In the genomic region with DNA sequence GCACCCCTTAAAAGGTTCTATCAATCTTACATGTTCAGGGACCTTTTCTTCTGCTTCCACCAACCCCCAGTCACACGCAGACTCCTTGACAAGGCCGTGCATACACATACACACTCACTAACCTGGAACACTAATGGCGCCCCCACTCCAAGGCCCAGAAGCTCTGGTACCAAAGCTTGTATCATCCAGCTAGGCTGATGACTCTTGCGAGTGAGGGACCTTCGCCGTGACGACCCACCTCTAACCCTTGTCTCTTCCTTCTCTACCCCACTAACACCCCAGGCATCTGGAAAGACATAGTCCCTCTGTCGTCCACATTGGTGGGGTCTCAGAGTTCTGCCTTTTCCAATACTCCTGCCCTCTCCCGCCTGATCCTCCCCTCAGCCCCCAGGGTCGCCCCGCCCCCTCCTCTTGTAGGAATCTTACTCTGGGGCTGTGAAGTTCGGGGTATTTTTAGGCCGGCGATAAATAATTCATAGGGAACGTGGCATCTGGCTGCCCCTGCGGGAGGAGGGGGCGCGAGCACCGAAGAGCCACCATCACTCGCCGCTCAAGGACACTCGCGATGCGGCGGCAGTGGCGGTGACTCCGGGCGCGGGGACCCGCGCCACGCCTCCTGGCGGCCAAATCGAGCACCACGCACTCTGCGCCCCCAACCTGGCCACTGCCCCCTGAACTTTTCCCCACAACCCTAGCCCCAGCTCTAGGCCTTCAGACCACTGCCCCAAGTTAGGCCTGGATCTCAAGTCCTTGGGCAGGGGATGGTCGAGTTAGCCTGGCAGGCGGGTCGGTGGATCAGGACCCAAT, we compare ENCODE assay signal across 9 mouse cellular contexts. TPM values are rescaled to one million over a fixed set of nuclear protein-coding genes. Genes with fewer than 3 reads are reported as not detected.
DNase-seq lines count a peak whose midpoint lies in the region; ATAC-seq and TF ChIP-seq lines count a peak whose summit lies in the region.
"Had no signal": no experiment of that assay in that cellular context is flagged by ENCODE, and none has a peak within 500 bp of the region (broad histone marks: within the 10 kb centered on the region; RNA-seq: fewer than 3 reads in every experiment).

No protein-coding gene starts in this region.

- H3K79me2 ChIP-seq in CH12.LX (replicated peaks; ENCODE audit: control insufficient read depth, extremely low read depth, insufficient read depth, poor library complexity, severe bottlenecking), result no peaks in the 10 kb centered on the region

- in situ Hi-C loops in CH12.LX (cut with MboI; ENCODE audit: low pct_ligation_motif_present, low pct_unique_long_range_greater_than_20kb, low sequenced_read_pairs), result no loop called here

- H3K4me1 ChIP-seq in heart, embryonic 10.5 days, result peaks cover 52% of the 10 kb centered on the region
- peaks cover 0 to 4% of the 10 kb centered on the region in 2 experiments; a peak in 1 of 4 replicates for H3K4me1 ChIP-seq in CH12.LX (ENCODE audit: control insufficient read depth in 1 of 2, insufficient read depth in 2 of 2)
- H3K4me1 ChIP-seq in embryonic facial prominence, embryonic 14.5 days (ENCODE audit: control insufficient read depth, insufficient read depth, low read length), result peaks cover 11% of the 10 kb centered on the region; the same call in 1 of the 2 replicates
- H3K4me1 ChIP-seq in neural tube, embryonic 13.5 days (replicated peaks), result peaks cover 28% of the 10 kb centered on the region

- WGBS in heart, embryonic 10.5 days, result 5% methylated on average over 39 of the region's 39 CpGs
- 13% methylated on average over 19 of the region's 39 CpGs for WGBS in embryonic facial prominence, embryonic 14.5 days
- WGBS in neural tube, embryonic 13.5 days, result 6% methylated on average over 39 of the region's 39 CpGs

- peaks cover 100% of the 10 kb centered on the region for H3K27me3 ChIP-seq in heart, embryonic 10.5 days (ENCODE audit: insufficient read depth, poor library complexity, severe bottlenecking)
- H3K27me3 ChIP-seq in CH12.LX (replicated peaks), result peaks cover 19% of the 10 kb centered on the region
- peaks cover 87% of the 10 kb centered on the region for H3K27me3 ChIP-seq in embryonic facial prominence, embryonic 14.5 days (replicated peaks; ENCODE audit: control insufficient read depth, insufficient read depth, low read length)
- peaks cover 95% of the 10 kb centered on the region for H3K27me3 ChIP-seq in neural tube, embryonic 13.5 days

- no peak for TF ChIP-seq POLR2A in CH12.LX (IDR thresholded peaks at IDR 0.05; ENCODE audit: low read depth, low read length)

- peak overlapping the region; percentile 65 for H3K4me3 ChIP-seq in heart, embryonic 10.5 days
- no peak overlapping the region for H3K4me3 ChIP-seq in CH12.LX (replicated peaks in 1 of 3; ENCODE audit: low read depth in 2 of 3, low read length in 2 of 3, poor library complexity in 1 of 3)
- peak overlapping the region; percentile 27 for H3K4me3 ChIP-seq in embryonic facial prominence, embryonic 14.5 days (ENCODE audit: low read depth, low read length)
- peak overlapping the region; percentile 14 for H3K4me3 ChIP-seq in neural tube, embryonic 13.5 days

- 0 out of 2 replicates have a peak overlapping the region, but pooled peaks have one; percentile 23 for H3K27ac ChIP-seq in heart, embryonic 10.5 days
- no peak overlapping the region for H3K27ac ChIP-seq in CH12.LX (ENCODE audit: insufficient read depth, low read depth)
- no peak overlapping the region for H3K27ac ChIP-seq in embryonic facial prominence, embryonic 14.5 days (replicated peaks; ENCODE audit: low read depth, low read length)
- no peak overlapping the region for H3K27ac ChIP-seq in neural tube, embryonic 13.5 days (replicated peaks)
- H3K27ac ChIP-seq: macrophage had no signal

- dilution Hi-C loops in CH12.LX (cut with MboI; ENCODE audit: extremely low pct_ligation_motif_present, extremely low pct_unique_long_range_greater_than_20kb, low sequenced_read_pairs), result no loop called here

- ATAC-seq in embryonic facial prominence, embryonic 14.5 days (ENCODE audit: low read depth), result no peak
- ATAC-seq in neural tube, embryonic 13.5 days (ENCODE audit: low read depth), result no peak
- ATAC-seq in erythroid progenitor cell, adult 5-6 weeks (replicated peaks; ENCODE audit: low FRiP score, poor library complexity, severe bottlenecking), result no peak

- H3K9ac ChIP-seq in CH12.LX (ENCODE audit: insufficient read depth, low read depth), result no peak overlapping the region
- no peak overlapping the region for H3K9ac ChIP-seq in embryonic facial prominence, embryonic 14.5 days (ENCODE audit: low read depth, low read length)
- H3K9ac ChIP-seq in neural tube, embryonic 13.5 days, result peak overlapping the region; percentile 31; the same call in 1 of the 2 replicates

- no peaks in the 10 kb centered on the region for H3K9me3 ChIP-seq in heart, embryonic 10.5 days
- H3K9me3 ChIP-seq in CH12.LX (replicated peaks; ENCODE audit: low read length), result no peaks in the 10 kb centered on the region
- no peaks in the 10 kb centered on the region for H3K9me3 ChIP-seq in embryonic facial prominence, embryonic 14.5 days (ENCODE audit: control insufficient read depth, low read length)
- no peaks in the 10 kb centered on the region for H3K9me3 ChIP-seq in neural tube, embryonic 13.5 days

- peaks cover 12% of the 10 kb centered on the region for H3K36me3 ChIP-seq in heart, embryonic 10.5 days
- H3K36me3 ChIP-seq in CH12.LX (replicated peaks in 1 of 2; ENCODE audit: control insufficient read depth in 1 of 2, insufficient read depth in 1 of 2, low read length in 1 of 2), result peaks cover 23 to 41% of the 10 kb centered on the region in 2 experiments
- H3K36me3 ChIP-seq in embryonic facial prominence, embryonic 14.5 days (ENCODE audit: control insufficient read depth, insufficient read depth, low read length), result peaks cover 18% of the 10 kb centered on the region; the same call in 1 of the 2 replicates
- peaks cover 20% of the 10 kb centered on the region for H3K36me3 ChIP-seq in neural tube, embryonic 13.5 days

- peak; percentile 47 for TF ChIP-seq RAD21 in CH12.LX (IDR thresholded peaks at IDR 0.05; ENCODE audit: low read depth, low read length)

- DNase-seq in heart, embryonic 10.5 days (ENCODE audit: low spot score), result no peak
- DNase-seq in heart, adult 11 months, result no peak
- DNase-seq in CH12.LX (ENCODE audit: extremely low read depth), result no peak
- no peak for DNase-seq in embryonic facial prominence, embryonic 14.5 days (ENCODE audit: low spot score)
- DNase-seq in kidney, postnatal 4 days, result peak; percentile 53 to 62
- DNase-seq in right cerebral cortex, adult 2 months (ENCODE audit: low spot score in 2 of 2), result no peak

- H3K4me2 ChIP-seq in CH12.LX (ENCODE audit: insufficient read depth, low read depth, poor library complexity, severe bottlenecking), result peak overlapping the region; percentile 35
- peak overlapping the region; percentile 46 for H3K4me2 ChIP-seq in embryonic facial prominence, embryonic 14.5 days (ENCODE audit: low read depth, low read length)
- peak overlapping the region; percentile 48 for H3K4me2 ChIP-seq in neural tube, embryonic 13.5 days

- no peak for TF ChIP-seq EP300 in CH12.LX (IDR thresholded peaks at IDR 0.05; ENCODE audit: low read length)

- peak in 1 of 2 experiments; percentile 81; a peak in 2 of 4 replicates for TF ChIP-seq CTCF in CH12.LX (conservative IDR thresholded peaks at IDR 0.05 in 1 of 2, IDR thresholded peaks at IDR 0.05 in 1 of 2; ENCODE audit: low read depth in 2 of 2, low read length in 2 of 2)

RNA-seq across cellular contexts. Expression of a gene that starts 2.0 kb away (rescaled TPM):
- polyA plus RNA-seq in heart, embryonic 10.5 days (2016; fragmentation: Nextera tagmentation; extraction: Ambion mirVana), result 0.23 and 0.65 TPM in 2 replicates
- total RNA-seq in CH12.LX (2012; rRNA removed) (0.04 TPM in 1 of 2 replicates, not detected in the other), CH12.LX (2014; rRNA removed) (not detected in 2 replicates)
- not detected in 2 replicates for polyA plus RNA-seq in CH12.LX (2012; ENCODE audit: insufficient read length, low read depth)
- polyA plus RNA-seq in embryonic facial prominence, embryonic 14.5 days (2014; fragmentation: Nextera tagmentation; extraction: Ambion mirVana), result not detected in 2 replicates
- polyA plus RNA-seq in neural tube, embryonic 13.5 days (2015; fragmentation: Nextera tagmentation; extraction: Ambion mirVana), result 0.55 and 0.57 TPM in 2 replicates
- not detected in 2 replicates for total RNA-seq in erythroid progenitor cell, adult 5-6 weeks (2015; ENCODE audit: low replicate concordance)
- not detected in 2 replicates for total RNA-seq in erythroid progenitor cell, adult 5-6 weeks (2017; ENCODE audit: low replicate concordance)
- polyA plus RNA-seq: macrophage had no signal

RNA-seq across cellular contexts. Expression of a gene that starts 11.8 kb away (rescaled TPM):
- polyA plus RNA-seq in heart, embryonic 10.5 days (2016; fragmentation: Nextera tagmentation; extraction: Ambion mirVana), result 14.3 and 16.5 TPM in 2 replicates
- total RNA-seq in CH12.LX (2012; rRNA removed) (62.2 and 63.3 TPM in 2 replicates), CH12.LX (2014; rRNA removed) (40.9 and 43.8 TPM in 2 replicates)
- 58.6 and 62.1 TPM in 2 replicates for polyA plus RNA-seq in CH12.LX (2012; ENCODE audit: insufficient read length, low read depth)
- polyA plus RNA-seq in embryonic facial prominence, embryonic 14.5 days (2014; fragmentation: Nextera tagmentation; extraction: Ambion mirVana), result 10.4 and 11.0 TPM in 2 replicates
- polyA plus RNA-seq in neural tube, embryonic 13.5 days (2015; fragmentation: Nextera tagmentation; extraction: Ambion mirVana), result 19.4 and 20.4 TPM in 2 replicates
- 1.3 and 16.6 TPM in 2 replicates for total RNA-seq in erythroid progenitor cell, adult 5-6 weeks (2015; ENCODE audit: low replicate concordance)
- 1.4 and 3.2 TPM in 2 replicates for total RNA-seq in erythroid progenitor cell, adult 5-6 weeks (2017; ENCODE audit: low replicate concordance)

RNA-seq across cellular contexts. Expression of a gene that starts 32.4 kb away (rescaled TPM):
- polyA plus RNA-seq in heart, embryonic 10.5 days (2016; fragmentation: Nextera tagmentation; extraction: Ambion mirVana), result 0.64 and 1.3 TPM in 2 replicates
- total RNA-seq in CH12.LX (2012; rRNA removed) (6.9 and 8.5 TPM in 2 replicates), CH12.LX (2014; rRNA removed) (0.11 and 0.30 TPM in 2 replicates)
- polyA plus RNA-seq in CH12.LX (2012; ENCODE audit: insufficient read length, low read depth), result 0.56 and 0.63 TPM in 2 replicates
- 0.24 and 0.52 TPM in 2 replicates for polyA plus RNA-seq in embryonic facial prominence, embryonic 14.5 days (2014; fragmentation: Nextera tagmentation; extraction: Ambion mirVana)
- polyA plus RNA-seq in neural tube, embryonic 13.5 days (2015; fragmentation: Nextera tagmentation; extraction: Ambion mirVana), result 0.65 and 1.1 TPM in 2 replicates
- total RNA-seq in erythroid progenitor cell, adult 5-6 weeks (2015; ENCODE audit: low replicate concordance), result not detected in 2 replicates
- 0.45 and 0.64 TPM in 2 replicates for total RNA-seq in erythroid progenitor cell, adult 5-6 weeks (2017; ENCODE audit: low replicate concordance)

RNA-seq across cellular contexts. Expression of a gene that starts 41.9 kb away (rescaled TPM):
- not detected in 2 replicates for polyA plus RNA-seq in heart, embryonic 10.5 days (2016; fragmentation: Nextera tagmentation; extraction: Ambion mirVana)
- not detected in 2 replicates for total RNA-seq in CH12.LX (2012; rRNA removed)
- not detected in 2 replicates for total RNA-seq in CH12.LX (2014; rRNA removed)
- not detected in 2 replicates for polyA plus RNA-seq in CH12.LX (2012; ENCODE audit: insufficient read length, low read depth)
- not detected in 2 replicates for polyA plus RNA-seq in embryonic facial prominence, embryonic 14.5 days (2014; fragmentation: Nextera tagmentation; extraction: Ambion mirVana)
- polyA plus RNA-seq in neural tube, embryonic 13.5 days (2015; fragmentation: Nextera tagmentation; extraction: Ambion mirVana), result not detected in 2 replicates
- total RNA-seq in erythroid progenitor cell, adult 5-6 weeks (2015; ENCODE audit: low replicate concordance), result not detected in 2 replicates
- not detected in 2 replicates for total RNA-seq in erythroid progenitor cell, adult 5-6 weeks (2017; ENCODE audit: low replicate concordance)
- polyA plus RNA-seq: macrophage had no signal

RNA-seq across cellular contexts. Expression of a gene that starts 56.8 kb away (rescaled TPM):
- 0.26 and 0.34 TPM in 2 replicates for polyA plus RNA-seq in heart, embryonic 10.5 days (2016; fragmentation: Nextera tagmentation; extraction: Ambion mirVana)
- total RNA-seq in CH12.LX (2012; rRNA removed), result 0.17 and 0.42 TPM in 2 replicates
- not detected in 2 replicates for total RNA-seq in CH12.LX (2014; rRNA removed)
- polyA plus RNA-seq in CH12.LX (2012; ENCODE audit: insufficient read length, low read depth), result not detected in 2 replicates
- polyA plus RNA-seq in embryonic facial prominence, embryonic 14.5 days (2014; fragmentation: Nextera tagmentation; extraction: Ambion mirVana), result not detected in 2 replicates
- polyA plus RNA-seq in neural tube, embryonic 13.5 days (2015; fragmentation: Nextera tagmentation; extraction: Ambion mirVana), result 0.14 and 0.18 TPM in 2 replicates
- total RNA-seq in erythroid progenitor cell, adult 5-6 weeks (2015; ENCODE audit: low replicate concordance), result not detected in 2 replicates
- total RNA-seq in erythroid progenitor cell, adult 5-6 weeks (2017; ENCODE audit: low replicate concordance), result not detected in 2 replicates
- polyA plus RNA-seq: macrophage had no signal

Comparison
In these comparisons a context has a peak if more than half of its experiments do, and no peak if none do; other contexts are left out.
1. DNase-seq: peak in kidney, postnatal 4 days (2 of 2); none in heart, embryonic 10.5 days (single experiment), heart, adult 11 months (single experiment), CH12.LX (single experiment), embryonic facial prominence, embryonic 14.5 days (single experiment) and right cerebral cortex, adult 2 months (0 of 2).
2. H3K4me3 ChIP-seq: peak in heart, embryonic 10.5 days (single experiment), embryonic facial prominence, embryonic 14.5 days (single experiment) and neural tube, embryonic 13.5 days (single experiment); none in CH12.LX (0 of 3).
3. Peak in every context shown above with its lines, with median percentiles within 50 percentile points of each other: H3K4me2 ChIP-seq.